Mouse (Mus musculus): ENCODE measurements around the gene Mapk8.

DNA sequence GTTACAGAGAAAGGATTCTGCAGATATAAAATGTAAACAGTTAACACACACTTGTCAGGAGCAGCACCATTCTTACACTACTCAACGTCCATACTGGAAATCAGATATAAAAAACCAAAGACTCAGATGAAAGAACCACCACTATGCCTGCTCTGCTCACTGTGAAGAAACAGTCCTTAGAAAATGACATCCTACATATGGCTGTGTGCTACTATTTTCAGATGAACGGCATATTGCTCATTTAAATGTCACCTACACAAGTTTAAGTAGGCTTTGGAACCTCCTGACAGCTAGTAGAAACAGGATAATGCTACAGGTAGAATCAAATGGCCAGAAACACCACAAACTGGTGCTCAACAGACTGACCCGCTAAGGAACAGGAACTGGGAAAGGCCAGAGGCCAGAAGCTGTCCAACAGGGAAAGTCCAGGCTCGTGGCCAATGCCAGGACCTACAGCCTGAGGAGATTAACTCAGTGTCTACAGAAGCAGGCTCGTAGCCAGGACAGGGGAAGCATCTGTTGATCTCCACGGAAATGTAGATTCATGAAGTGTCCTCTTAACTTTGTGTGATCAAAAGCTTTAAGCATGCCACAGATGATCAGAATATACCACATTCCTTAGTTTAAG is 66.0 kb downstream of the Mapk8 start:
- no peak for TF ChIP-seq CTCF (IDR thresholded peaks at IDR 0.05; ENCODE audit: low read depth)
- no peak for TF ChIP-seq EP300 (IDR thresholded peaks at IDR 0.05; ENCODE audit: low read depth)

Data from liver, postnatal 0 days (tissue).